Mouse (Mus musculus): ENCODE measurements around the gene Palm.

DNA sequence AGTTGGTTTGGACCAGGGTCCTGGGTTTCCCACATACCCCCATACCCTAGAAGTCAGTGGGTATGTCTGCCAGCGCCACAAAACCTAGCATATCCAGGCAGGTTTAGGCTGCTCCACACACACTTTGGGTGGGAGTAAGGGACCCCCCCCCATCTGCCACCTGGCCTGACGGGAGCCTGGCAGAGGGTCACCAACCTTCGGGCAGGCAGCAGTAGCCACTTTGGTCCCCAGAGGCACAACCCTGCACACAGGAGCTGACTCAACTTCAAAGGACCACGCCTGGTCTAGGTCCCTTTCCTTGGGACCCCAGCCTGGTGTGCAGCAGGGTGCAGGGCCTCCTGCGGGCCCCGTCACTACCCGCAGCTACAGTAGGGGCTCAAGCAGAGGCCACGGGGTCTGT lies 26.9 kb downstream of the Palm start:
- no peak for TF ChIP-seq EP300 (IDR thresholded peaks at IDR 0.05; ENCODE audit: low read depth)
- TF ChIP-seq CTCF (IDR thresholded peaks at IDR 0.05; ENCODE audit: low read depth), result no peak
